Mouse (Mus musculus) CH12.LX (cell line): ENCODE results near the gene Oosp2. TPM values are rescaled to one million over a fixed set of nuclear protein-coding genes. Genes with fewer than 3 reads are reported as not detected.

Experiments
- DNase-seq: peaks from one replicate; pipeline ENCODE4 v3.0.0-alpha.2; 2013; ENCODE audit errors: extremely low read depth
- H3K27ac ChIP-seq: 2 replicates; pipeline ENCODE4 v1.5.1; 2012; ENCODE audit warnings: low read depth, mild to moderate bottlenecking, control low read depth, moderate library complexity; ENCODE audit not compliant: insufficient read depth
- H3K27me3 ChIP-seq: replicated peaks from 2 replicates; pipeline ENCODE3; 2012; ENCODE audit warnings: inconsistent platforms
- H3K36me3 ChIP-seq, 2 experiments: replicated peaks in 1 of 2; 2 replicates each; pipeline versions ENCODE3 to v1.6.1; 2012; ENCODE audit warnings: inconsistent platforms in 1 of 2, low read length in 1 of 2, mild to moderate bottlenecking in 1 of 2, mixed read lengths in 1 of 2, moderate library complexity in 1 of 2; ENCODE audit not compliant: control insufficient read depth in 1 of 2, insufficient read depth in 1 of 2
- H3K4me1 ChIP-seq, 2 experiments: 2 replicates each; pipeline ENCODE4 v1.6.1; 2012; ENCODE audit warnings: inconsistent platforms in 1 of 2, moderate library complexity in 1 of 2; ENCODE audit not compliant: insufficient read depth in 2 of 2, control insufficient read depth in 1 of 2
- H3K4me2 ChIP-seq: 2 replicates; pipeline ENCODE4 v1.6.1; 2012; ENCODE audit warnings: low read depth, mild to moderate bottlenecking, control low read depth; ENCODE audit not compliant: poor library complexity, insufficient read depth, severe bottlenecking
- H3K4me3 ChIP-seq, 3 experiments: fragments of 150-350 bp in 1 of 3; sonication (generic) in 1 of 3; replicated peaks in 1 of 3; 2 replicates each; pipeline versions ENCODE3 to v1.5.1; 2011 to 2012; ENCODE audit warnings: low read depth in 2 of 3, low read length in 2 of 3, mild to moderate bottlenecking in 2 of 3, moderate library complexity in 2 of 3, control low read depth in 1 of 3, improper control_type of control experiment in 1 of 3, inconsistent platforms in 1 of 3, mixed read lengths in 1 of 3; ENCODE audit not compliant: poor library complexity in 1 of 3
- H3K79me2 ChIP-seq: replicated peaks from 2 replicates; pipeline ENCODE4 v1.6.1; 2012; ENCODE audit warnings: mild to moderate bottlenecking, moderate library complexity; ENCODE audit not compliant: control insufficient read depth, poor library complexity, insufficient read depth, severe bottlenecking; ENCODE audit errors: extremely low read depth
- H3K9ac ChIP-seq: 2 replicates; pipeline ENCODE4 v1.6.1; 2012; ENCODE audit warnings: low read depth, mild to moderate bottlenecking, control low read depth, moderate library complexity; ENCODE audit not compliant: insufficient read depth
- H3K9me3 ChIP-seq: replicated peaks from 2 replicates; pipeline ENCODE3; 2012; ENCODE audit warnings: low read length, inconsistent platforms, mixed read lengths
- BHLHE40 ChIP-seq: IDR thresholded peaks from 2 replicates; pipeline ENCODE4 v1.6.1; 2011; ENCODE audit warnings: mild to moderate bottlenecking, low read depth, low read length, improper control_type of control experiment
- CHD1 ChIP-seq: IDR thresholded peaks from 2 replicates; pipeline ENCODE4 v1.6.1; 2012; ENCODE audit warnings: low read depth, low read length, improper control_type of control experiment, inconsistent platforms
- CHD2 ChIP-seq: IDR thresholded peaks from 2 replicates; pipeline ENCODE4 v1.6.1; 2011; ENCODE audit warnings: low read length, improper control_type of control experiment
- GABPA ChIP-seq: IDR thresholded peaks from 2 replicates; pipeline ENCODE4 v1.6.1; 2012; ENCODE audit warnings: low read depth, low read length, improper control_type of control experiment, inconsistent platforms; ENCODE audit not compliant: insufficient replicate concordance
- IRF4 ChIP-seq: IDR thresholded peaks from 2 replicates; pipeline ENCODE4 v1.6.1; 2014; ENCODE audit warnings: low read depth, mild to moderate bottlenecking, inconsistent platforms, low read length, improper control_type of control experiment
- JUN ChIP-seq: IDR thresholded peaks from 2 replicates; pipeline ENCODE4 v1.6.1; 2011; ENCODE audit warnings: low read depth, mild to moderate bottlenecking, low read length, improper control_type of control experiment, moderate library complexity; ENCODE audit not compliant: insufficient read depth
- JUND ChIP-seq: conservative IDR thresholded peaks from 2 replicates; pipeline ENCODE4 v1.6.1; 2011; ENCODE audit warnings: low read depth, low read length, improper control_type of control experiment
- MAX ChIP-seq: IDR thresholded peaks from 2 replicates; pipeline ENCODE4 v1.6.1; 2011; ENCODE audit warnings: low read length, improper control_type of control experiment
- MXI1 ChIP-seq: IDR thresholded peaks from 2 replicates; pipeline ENCODE4 v1.6.1; 2011; ENCODE audit warnings: mild to moderate bottlenecking, low read depth, low read length, improper control_type of control experiment
- MYC ChIP-seq: IDR thresholded peaks from 2 replicates; pipeline ENCODE4 v1.6.1; 2011; ENCODE audit warnings: low read depth, mild to moderate bottlenecking, improper control_type of control experiment, low read length
- NELFE ChIP-seq: IDR thresholded peaks from 2 replicates; pipeline ENCODE4 v1.6.1; 2011; ENCODE audit warnings: low read depth, low read length, improper control_type of control experiment
- NRF1 ChIP-seq: IDR thresholded peaks from 2 replicates; pipeline ENCODE4 v1.6.1; 2014; ENCODE audit warnings: low read depth, mild to moderate bottlenecking, inconsistent platforms, low read length, improper control_type of control experiment, moderate library complexity
- POLR2A ChIP-seq: IDR thresholded peaks from 2 replicates; pipeline ENCODE4 v1.6.1; 2011; ENCODE audit warnings: low read depth, mild to moderate bottlenecking, improper control_type of control experiment, low read length
- POLR2AphosphoS2 ChIP-seq: IDR thresholded peaks from 2 replicates; pipeline ENCODE4 v1.6.1; 2011; ENCODE audit warnings: low read depth, low read length, improper control_type of control experiment
- RAD21 ChIP-seq: IDR thresholded peaks from 2 replicates; pipeline ENCODE4 v1.6.1; 2011; ENCODE audit warnings: low read depth, mild to moderate bottlenecking, low read length, improper control_type of control experiment, moderate library complexity
- RCOR1 ChIP-seq: conservative IDR thresholded peaks from 2 replicates; pipeline ENCODE4 v1.6.1; 2012; ENCODE audit warnings: low read depth, mild to moderate bottlenecking, inconsistent platforms, low read length, improper control_type of control experiment
- SIN3A ChIP-seq: IDR thresholded peaks from 2 replicates; pipeline ENCODE4 v1.6.1; 2012; ENCODE audit warnings: low read length, improper control_type of control experiment, inconsistent platforms
- TBP ChIP-seq: conservative IDR thresholded peaks from 2 replicates; pipeline ENCODE4 v1.6.1; 2011; ENCODE audit warnings: low read depth, low read length, improper control_type of control experiment
- TCF12 ChIP-seq: IDR thresholded peaks from 2 replicates; pipeline ENCODE4 v1.6.1; 2014; ENCODE audit warnings: low read depth, mild to moderate bottlenecking, inconsistent platforms, low read length, improper control_type of control experiment
- USF1 ChIP-seq: IDR thresholded peaks from 2 replicates; pipeline ENCODE4 v1.6.1; 2014; ENCODE audit warnings: low read depth, mild to moderate bottlenecking, inconsistent platforms, low read length, improper control_type of control experiment
- dilution Hi-C: fragments of 300-500 bp; cut with MboI; formaldehyde crosslinking; loops from 2 replicates; pipeline ENCODE4 v1.14.3; 2020; ENCODE audit warnings: low sequenced_read_pairs; ENCODE audit not compliant: extremely low pct_unique_long_range_greater_than_20kb, extremely low pct_ligation_motif_present
- in situ Hi-C: fragments of 300-500 bp; cut with MboI; formaldehyde crosslinking; loops from 3 replicates; pipeline ENCODE4 v1.14.3; 2019; ENCODE audit warnings: low sequenced_read_pairs, low pct_ligation_motif_present, low pct_unique_long_range_greater_than_20kb, mixed read lengths
- polyA plus RNA-seq: library from polyadenylated mRNA; unstranded; fragments of >175 nt; gene quantifications from 2 replicates; pipeline ENCODE4 v1.2.1, GENCODE M21; 2012; ENCODE audit warnings: low read depth; ENCODE audit not compliant: insufficient read length
- total RNA-seq, 2 experiments: library from RNA; depleted of rRNA; stranded (reverse); fragments of 300-350 nt in 1 of 2; fragments of >200 nt in 1 of 2; gene quantifications; 2 replicates each; pipeline ENCODE4 v1.2.3; 2012 to 2014

Oosp2 gene
- total and polyA plus RNA-seq, 3 experiments, result 2.6 to 8.1 (median 5.2) TPM

DNA sequence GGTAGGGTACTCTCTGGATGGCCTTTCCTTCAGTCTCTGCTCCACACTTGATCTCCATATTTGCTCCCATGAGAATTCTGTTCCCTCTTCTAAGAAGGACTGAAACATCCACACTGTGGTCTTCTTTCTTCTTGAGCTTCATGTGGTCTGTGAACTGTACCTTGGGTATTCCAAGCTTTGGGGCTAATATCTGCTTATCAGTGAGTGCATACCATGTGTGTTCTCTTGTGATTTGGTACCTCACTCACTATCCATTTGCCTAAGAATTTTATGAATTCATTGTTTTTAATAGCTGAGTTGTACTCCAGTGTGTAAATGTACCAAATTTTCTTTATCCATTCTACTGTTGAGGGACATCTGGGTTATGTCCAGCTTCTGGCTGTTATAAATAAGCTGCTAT is 1.2 kb upstream of the Oosp2 start:
- Histone ChIP-seq H3K79me2 (no peaks in the 10 kb centered on the region), H3K36me3 (peaks cover 0 to 7% of the 10 kb centered on the region in 2 experiments), H3K27ac (no peak overlapping the region), H3K27me3 (no peaks in the 10 kb centered on the region), H3K4me2 (no peak overlapping the region), H3K4me3 (no peak overlapping the region), H3K9ac (no peak overlapping the region), H3K4me1 (no peaks in the 10 kb centered on the region), H3K9me3 (no peaks in the 10 kb centered on the region)
- DNase-seq, result no peak
- in situ Hi-C loops (no loop called here), dilution Hi-C loops (no loop called here)
- TF ChIP-seq POLR2A (no peak), RAD21 (no peak), USF1 (no peak), GABPA (no peak), NRF1 (no peak)

GRCm38 (mm10) chr19:11659142-11659541 is 1.2 kb downstream of the Oosp2 start:
- in situ Hi-C loops (no loop called here), dilution Hi-C loops (no loop called here)
- Histone ChIP-seq H3K4me3 (no peak overlapping the region), H3K4me2 (no peak overlapping the region), H3K9me3 (no peaks in the 10 kb centered on the region), H3K9ac (no peak overlapping the region), H3K4me1 (no peaks in the 10 kb centered on the region), H3K27me3 (no peaks in the 10 kb centered on the region), H3K79me2 (no peaks in the 10 kb centered on the region), H3K36me3 (peaks cover 0 to 4% of the 10 kb centered on the region in 2 experiments), H3K27ac (no peak overlapping the region)
- no peak for DNase-seq
- no peak for TF ChIP-seq NELFE
- no peak for TF ChIP-seq SIN3A
- no peak for TF ChIP-seq CHD2
- no peak for TF ChIP-seq IRF4
- TF ChIP-seq POLR2AphosphoS2, result no peak
- TF ChIP-seq TCF12, result no peak
- no peak for TF ChIP-seq POLR2A
- TF ChIP-seq JUND, result no peak
- no peak for TF ChIP-seq MYC

- in situ Hi-C loops, result no loop called here
- Histone ChIP-seq H3K36me3 (peaks cover 0 to 15% of the 10 kb centered on the region in 2 experiments), H3K27me3 (no peaks in the 10 kb centered on the region), H3K4me1 (peaks cover 0 to 2% of the 10 kb centered on the region in 2 experiments; a peak in 1 of 4 replicates), H3K9me3 (no peaks in the 10 kb centered on the region), H3K4me2 (no peak overlapping the region), H3K4me3 (no peak overlapping the region), H3K27ac (no peak overlapping the region), H3K9ac (no peak overlapping the region), H3K79me2 (no peaks in the 10 kb centered on the region)
- DNase-seq, result no peak
- TF ChIP-seq GABPA (no peak), TBP (no peak), RCOR1 (no peak), CHD1 (no peak), BHLHE40 (no peak), NELFE (no peak), RAD21 (no peak), JUN (no peak), MAX (no peak), POLR2A (no peak), MXI1 (no peak)
- dilution Hi-C loops, result no loop called here
Observed at GRCm38 (mm10) chr19:11649564-11649963, 10.8 kb downstream of the Oosp2 start.
